Mouse (Mus musculus) brain, embryonic 14.5 days (tissue): ENCODE results near the gene Whamm. TPM values are rescaled to one million over a fixed set of nuclear protein-coding genes. Genes with fewer than 3 reads are reported as not detected.

Source experiments
- DNase-seq: peaks from one replicate; pipeline ENCODE4 v3.0.0-alpha.2; 2011; ENCODE audit warnings: low read depth
- CTCF ChIP-seq: fragments of 200-500 bp; IDR thresholded peaks from 2 replicates; pipeline ENCODE4 v1.5.1; 2012; ENCODE audit warnings: inconsistent platforms, mild to moderate bottlenecking, moderate library complexity, borderline replicate concordance; ENCODE audit not compliant: insufficient read depth, insufficient read length; ENCODE audit errors: extremely low read depth
- POLR2A ChIP-seq: fragments of 200-500 bp; IDR thresholded peaks from 2 replicates; pipeline ENCODE4 v1.6.1; 2012; ENCODE audit warnings: mild to moderate bottlenecking, inconsistent platforms, borderline replicate concordance; ENCODE audit not compliant: poor library complexity, insufficient read depth, insufficient read length, severe bottlenecking; ENCODE audit errors: extremely low read depth
- polyA plus RNA-seq: library from polyadenylated mRNA; depleted of rRNA; stranded (reverse); fragments of >200 nt; gene quantifications from 2 replicates; pipeline ENCODE4 v1.2.3, GENCODE M21; 2012

Whamm gene
- polyA plus RNA-seq, 1 experiment, result 14.9 TPM

GRCm38 (mm10) chr7:81577872-81578271, 6.8 kb downstream of the Whamm start:
- no peak for DNase-seq
- no peak for TF ChIP-seq POLR2A
- TF ChIP-seq CTCF, result no peak

DNA sequence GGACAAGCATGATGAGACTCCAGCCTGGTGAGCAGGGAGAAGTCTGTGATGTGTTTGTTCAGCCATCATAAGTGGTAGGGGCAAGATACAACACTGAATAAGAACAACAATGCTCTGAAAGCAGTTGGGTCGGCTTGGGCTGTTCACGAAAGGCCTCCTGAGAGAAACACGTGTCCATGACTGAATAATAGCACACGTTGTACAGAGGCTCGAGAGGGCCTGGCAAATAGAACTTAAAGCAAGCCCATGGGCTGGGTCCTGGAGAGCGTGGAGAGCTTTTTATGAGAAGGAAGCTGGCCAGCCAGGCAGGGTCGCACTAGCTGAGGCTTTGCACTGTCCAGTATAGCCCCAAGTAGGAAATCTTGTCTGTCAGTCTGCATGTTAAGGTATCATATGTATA, 7.3 kb downstream of the Whamm start:
- TF ChIP-seq POLR2A, result no peak
- TF ChIP-seq CTCF, result no peak
- DNase-seq, result no peak

DNA sequence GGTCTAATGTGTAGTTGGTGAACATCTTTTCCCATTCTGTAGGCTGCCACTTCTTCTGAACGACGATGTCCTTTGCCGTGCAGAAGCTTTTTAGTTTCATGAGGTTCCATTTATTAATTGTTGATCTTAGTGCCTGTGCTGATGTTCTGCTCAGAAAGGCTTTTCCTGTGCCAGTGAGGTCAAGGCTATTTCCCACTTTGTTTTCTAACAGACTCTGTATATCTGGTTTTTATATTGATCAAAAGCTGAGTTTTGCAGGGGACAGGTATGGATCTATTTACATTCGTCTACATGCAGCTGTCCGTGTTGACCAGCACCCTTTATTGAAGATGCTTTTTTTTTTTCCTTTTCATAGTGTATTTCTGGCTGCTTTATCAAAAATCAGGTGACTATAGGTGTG, 8.2 kb downstream of the Whamm start:
- no peak for DNase-seq
- TF ChIP-seq POLR2A (no peak), CTCF (no peak)

DNA sequence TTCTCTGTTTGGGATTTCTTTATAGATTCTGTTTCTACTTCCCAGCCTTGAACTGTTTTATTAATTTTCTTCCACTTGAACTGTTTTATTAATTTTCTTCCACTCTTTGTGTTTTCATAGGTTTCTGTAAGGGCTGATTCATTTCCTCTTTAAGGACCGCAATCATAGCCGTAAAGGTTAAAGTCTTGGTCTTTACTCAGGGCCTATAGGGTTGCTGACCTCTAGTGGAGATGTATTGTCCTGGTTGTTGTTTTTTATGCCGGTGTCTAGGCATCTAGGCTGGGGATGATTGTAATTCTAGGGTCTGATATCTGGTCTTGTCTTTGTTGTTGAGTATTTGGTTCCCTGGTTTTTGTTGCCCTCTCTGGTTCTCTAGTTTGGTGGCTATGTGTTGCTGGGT, 12.4 kb downstream of the Whamm start:
- TF ChIP-seq CTCF (no peak; the same call in 1 of the 2 replicates), POLR2A (no peak)
- DNase-seq, result no peak

GRCm38 (mm10) chr7:81585326-81585725, 14.3 kb downstream of the Whamm start:
- no peak for TF ChIP-seq CTCF
- no peak for TF ChIP-seq POLR2A
- no peak for DNase-seq

- DNase-seq, result no peak
- TF ChIP-seq POLR2A, result no peak
- TF ChIP-seq CTCF, result no peak
These were observed 16.2 kb downstream of the Whamm start for GRCm38 (mm10) chr7:81587238-81587637.

DNA sequence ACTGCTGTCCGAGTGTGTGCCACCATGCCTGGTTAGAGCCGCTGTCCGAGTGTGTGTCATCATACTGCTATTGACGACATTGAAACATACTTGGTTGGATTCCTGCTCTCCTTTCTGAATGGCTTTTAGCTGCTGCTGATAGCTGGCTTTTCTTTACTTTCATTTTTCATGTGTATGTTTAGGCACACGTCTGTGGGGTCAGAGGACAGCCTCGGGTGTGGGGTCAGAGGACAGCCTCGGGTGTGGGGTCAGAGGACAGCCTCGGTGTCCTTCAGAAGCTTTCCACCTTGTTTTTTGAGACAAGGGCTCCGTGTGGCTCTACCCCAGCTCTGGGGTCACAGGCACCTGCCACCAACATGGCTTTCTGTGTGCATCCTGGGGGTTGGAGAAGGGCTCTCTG, 21.6 kb downstream of the Whamm start:
- no peak for DNase-seq
- no peak for TF ChIP-seq POLR2A
- no peak for TF ChIP-seq CTCF

DNA sequence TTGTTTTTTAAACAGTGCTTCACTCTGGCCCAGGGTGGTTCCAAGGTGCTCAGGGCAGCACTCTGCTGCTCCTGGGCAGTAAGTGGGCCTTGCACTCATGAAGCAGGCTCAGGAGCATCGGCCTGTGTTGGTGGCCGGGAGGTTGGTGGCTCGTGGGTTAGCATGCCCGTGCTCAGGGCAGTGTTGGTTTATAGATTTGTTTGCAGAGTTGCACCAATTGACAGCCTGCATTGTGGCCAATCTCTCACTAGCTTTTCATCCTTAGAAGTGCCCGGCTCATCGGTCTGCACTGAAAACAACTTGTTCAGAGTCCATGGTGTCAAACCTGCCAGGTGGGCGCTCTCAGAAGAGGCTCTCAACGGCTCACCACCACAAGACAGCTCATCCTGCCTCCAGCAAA, 22.3 kb downstream of the Whamm start:
- DNase-seq, result no peak
- no peak for TF ChIP-seq POLR2A
- TF ChIP-seq CTCF, result no peak

DNA sequence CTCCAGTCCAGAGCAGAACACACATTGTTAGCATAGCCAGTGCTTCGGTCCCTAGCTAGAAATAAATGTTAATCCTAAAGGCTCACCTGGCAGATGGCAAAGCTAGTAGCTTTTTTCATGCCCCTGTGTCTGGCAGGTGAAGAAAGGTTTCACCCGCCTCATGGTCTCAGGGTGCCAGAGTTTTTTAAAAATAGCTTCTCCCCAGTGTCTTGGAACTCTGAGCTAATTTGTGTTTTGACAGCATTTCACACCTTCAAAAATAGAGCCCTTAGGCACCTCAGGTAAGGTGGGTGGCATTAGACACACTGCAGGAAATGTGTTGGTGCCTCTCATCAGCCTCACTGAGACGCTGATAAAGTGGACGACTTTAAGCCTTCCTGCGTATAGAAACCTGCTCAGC, 24.0 kb downstream of the Whamm start:
- no peak for TF ChIP-seq POLR2A
- no peak for TF ChIP-seq CTCF

GRCm38 (mm10) chr7:81596086-81596485, 25.0 kb downstream of the Whamm start:
- no peak for TF ChIP-seq CTCF
- TF ChIP-seq POLR2A, result no peak
- DNase-seq, result no peak

More for the DNA sequence above, 24.0 kb downstream of the Whamm start:
- no peak for DNase-seq

- TF ChIP-seq POLR2A (no peak), CTCF (no peak)
- no peak for DNase-seq
These were observed 26.6 kb downstream of the Whamm start for GRCm38 (mm10) chr7:81597660-81598059.

- TF ChIP-seq CTCF, result no peak
These were observed 28.6 kb downstream of the Whamm start for GRCm38 (mm10) chr7:81599379-81600280.

More at GRCm38 (mm10) chr7:81599379-81600280, 28.6 kb downstream of the Whamm start:
- DNase-seq, result peak; percentile 24
